Mouse (Mus musculus) testis, adult 2 months (tissue): ENCODE measurements around the gene Mark3. TPM values are rescaled to one million over a fixed set of nuclear protein-coding genes. Genes with fewer than 3 reads are reported as not detected.

ENCODE experiments used
- H3K27ac ChIP-seq: fragments of 200-500 bp; 2 replicates; pipeline ENCODE4 v1.5.1; 2012; ENCODE audit warnings: low read depth, low read length; ENCODE audit not compliant: control insufficient read depth, insufficient read depth
- H3K27me3 ChIP-seq: fragments of 200-500 bp; 2 replicates; pipeline ENCODE4 v1.6.1; 2012; ENCODE audit warnings: mild to moderate bottlenecking, low read length, moderate library complexity; ENCODE audit not compliant: control insufficient read depth, insufficient read depth
- H3K36me3 ChIP-seq: fragments of 200-500 bp; 2 replicates; pipeline ENCODE4 v1.6.1; 2012; ENCODE audit warnings: mild to moderate bottlenecking, low read length; ENCODE audit not compliant: control insufficient read depth, insufficient read depth
- H3K4me1 ChIP-seq: fragments of 200-500 bp; 2 replicates; pipeline ENCODE4 v1.6.1; 2012; ENCODE audit warnings: low read length; ENCODE audit not compliant: control insufficient read depth, insufficient read depth
- H3K4me3 ChIP-seq: fragments of 200-500 bp; 2 replicates; pipeline ENCODE4 v1.5.1; 2012; ENCODE audit warnings: low read depth, mild to moderate bottlenecking, low read length, moderate library complexity, mixed read lengths; ENCODE audit not compliant: control insufficient read depth
- CTCF ChIP-seq: fragments of 200-500 bp; IDR thresholded peaks from 2 replicates; pipeline ENCODE4 v1.5.1; 2012; ENCODE audit warnings: low read depth, mild to moderate bottlenecking, inconsistent platforms, low read length, moderate library complexity; ENCODE audit not compliant: control insufficient read depth, insufficient read depth, insufficient replicate concordance
- POLR2A ChIP-seq: fragments of 200-500 bp; IDR thresholded peaks from 2 replicates; pipeline ENCODE4 v1.6.1; 2012; ENCODE audit warnings: low read depth, mild to moderate bottlenecking, inconsistent platforms, low read length, moderate library complexity; ENCODE audit not compliant: control insufficient read depth
- polyA plus RNA-seq: library from polyadenylated mRNA; depleted of rRNA; stranded (reverse); fragments of >200 nt; gene quantifications from 2 replicates; pipeline ENCODE4 v1.2.3, GENCODE M21; 2012

The Mark3 gene
- polyA plus RNA-seq, 1 experiment: 17.0 TPM

DNA sequence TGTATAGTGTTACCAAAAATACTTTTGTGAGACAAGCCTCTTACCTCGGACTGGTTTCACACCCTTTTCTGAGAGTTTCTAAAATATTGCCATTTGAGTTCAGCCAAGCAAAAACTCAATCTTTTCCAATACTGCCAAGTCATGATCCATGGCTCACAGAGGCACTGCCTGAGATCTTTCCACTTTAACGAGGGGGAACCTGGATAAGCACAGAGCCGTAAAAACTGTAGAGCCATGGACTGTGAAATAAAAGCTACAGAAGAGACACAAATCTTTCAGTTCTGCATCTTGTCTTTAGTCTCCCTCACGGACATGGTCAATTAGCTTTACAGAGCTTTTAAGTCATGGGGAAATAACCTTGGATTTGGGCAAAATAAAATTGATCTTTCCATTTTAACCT lies 37.6 kb upstream of the Mark3 start:
- Histone ChIP-seq H3K27ac (peak overlapping the region; percentile 97), H3K4me3 (peak overlapping the region; percentile 92), H3K27me3 (no peaks in the 10 kb centered on the region), H3K36me3 (peaks cover 6% of the 10 kb centered on the region), H3K4me1 (peaks cover 10% of the 10 kb centered on the region; the same call in 1 of the 2 replicates)
- TF ChIP-seq POLR2A: no peak
- no peak for TF ChIP-seq CTCF

- H3K4me3 ChIP-seq: peak overlapping the region; percentile 92
- TF ChIP-seq CTCF: no peak
- TF ChIP-seq POLR2A: no peak
- peaks cover 6% of the 10 kb centered on the region for H3K36me3 ChIP-seq
- peak overlapping the region; percentile 97 for H3K27ac ChIP-seq
- H3K4me1 ChIP-seq: peaks cover 10% of the 10 kb centered on the region; the same call in 1 of the 2 replicates
- no peaks in the 10 kb centered on the region for H3K27me3 ChIP-seq
These were observed 37.0 kb upstream of the Mark3 start for GRCm38 (mm10) chr12:111537341-111537740.

DNA sequence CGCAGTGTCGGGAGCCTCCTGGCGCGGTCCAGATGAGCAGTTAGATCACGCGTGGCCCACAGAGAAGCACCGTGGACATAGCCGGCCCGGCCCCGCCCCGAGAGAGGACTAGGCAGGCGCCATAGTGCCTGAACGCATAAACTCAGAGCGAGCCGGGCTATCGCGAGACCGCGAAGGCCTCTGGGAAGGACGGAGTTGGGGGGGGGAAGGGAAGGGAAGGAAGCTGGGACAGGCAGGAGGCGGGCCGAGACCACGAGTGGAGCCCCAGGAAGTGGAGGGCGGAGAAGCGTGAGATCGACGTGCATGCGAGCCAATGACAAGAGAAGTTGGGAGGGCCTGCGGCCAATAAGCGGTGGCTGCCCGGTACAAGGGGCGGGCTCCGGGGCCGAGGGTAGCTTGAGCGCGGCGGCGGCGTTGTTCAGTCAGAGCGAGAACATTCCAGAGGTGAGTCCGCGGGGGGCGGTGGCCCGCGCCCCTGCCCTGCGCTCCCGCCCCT lies 36.5 kb upstream of the Mark3 start, which contains the start of gene Eif5:
TSS of gene Eif5 (plus strand) at position 221 of the 496 bp plus-strand sequence.
- H3K36me3 ChIP-seq: peaks cover 6% of the 10 kb centered on the region
- no peaks in the 10 kb centered on the region for H3K27me3 ChIP-seq
- H3K4me3 ChIP-seq: peak within 1 kb of the TSS; percentile 92
- TF ChIP-seq POLR2A (peak; percentile 95), CTCF (no peak)
- H3K4me1 ChIP-seq: peaks cover 9% of the 10 kb centered on the region; the same call in 1 of the 2 replicates
- peak within 1 kb of the TSS; percentile 97 for H3K27ac ChIP-seq

DNA sequence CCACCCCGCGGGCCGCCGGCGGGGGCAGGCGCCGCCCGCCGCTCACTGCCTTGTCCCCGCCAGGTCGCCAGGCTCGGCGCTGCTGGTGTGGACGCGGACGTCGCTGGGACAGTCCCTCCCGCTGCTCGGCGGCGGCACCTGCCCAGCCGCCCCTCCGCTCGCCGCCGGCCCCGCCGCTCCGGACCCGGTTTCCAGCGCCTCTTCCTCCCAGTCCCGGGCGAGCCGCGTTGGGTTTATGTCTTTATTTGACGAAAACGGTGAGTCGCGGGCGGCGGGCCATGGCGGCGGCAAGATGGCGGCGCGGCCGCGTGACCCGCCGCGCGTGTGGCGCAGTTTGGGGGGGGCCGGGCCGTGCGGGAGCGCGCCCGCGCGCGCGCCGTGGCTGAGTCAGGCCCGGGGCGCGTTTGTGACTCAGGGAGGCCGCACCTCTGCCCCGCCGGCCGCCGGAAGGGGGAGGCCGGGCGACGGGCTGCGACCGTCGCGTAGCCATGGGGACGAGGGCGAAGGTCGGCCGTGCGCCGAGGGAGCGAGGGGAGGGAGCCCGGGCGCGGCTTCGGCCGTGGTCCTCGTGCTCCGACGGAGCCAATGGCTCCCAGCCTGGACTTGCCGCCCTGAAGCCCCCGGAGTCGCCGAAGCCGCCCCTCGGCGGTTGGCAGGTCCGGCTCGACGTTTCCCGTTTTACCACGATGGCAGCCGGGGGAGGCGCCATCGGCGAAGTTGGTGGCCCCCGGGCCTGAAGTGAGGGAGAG lies 35.9 kb upstream of the Mark3 start:
- TF ChIP-seq POLR2A (peak; percentile 42), CTCF (no peak)
- Histone ChIP-seq H3K4me3 (peak overlapping the region; percentile 92), H3K27me3 (no peaks in the 10 kb centered on the region), H3K36me3 (peaks cover 6% of the 10 kb centered on the region), H3K27ac (peak overlapping the region; percentile 97), H3K4me1 (peaks cover 3% of the 10 kb centered on the region; the same call in 1 of the 2 replicates)

- H3K36me3 ChIP-seq: peaks cover 6% of the 10 kb centered on the region
- H3K4me1 ChIP-seq: peaks cover 3% of the 10 kb centered on the region; the same call in 1 of the 2 replicates
- H3K4me3 ChIP-seq: peak overlapping the region; percentile 92
- TF ChIP-seq CTCF: no peak
- TF ChIP-seq POLR2A: no peak
- peak overlapping the region; percentile 97 for H3K27ac ChIP-seq
- H3K27me3 ChIP-seq: no peaks in the 10 kb centered on the region
These were observed 35.3 kb upstream of the Mark3 start for GRCm38 (mm10) chr12:111539041-111539345.

- no peaks in the 10 kb centered on the region for H3K27me3 ChIP-seq
- no peak overlapping the region for H3K27ac ChIP-seq
- TF ChIP-seq CTCF: no peak
- no peak for TF ChIP-seq POLR2A
- no peaks in the 10 kb centered on the region; the same call in 1 of the 2 replicates for H3K36me3 ChIP-seq
- H3K4me3 ChIP-seq: no peak overlapping the region
- no peaks in the 10 kb centered on the region for H3K4me1 ChIP-seq
These were observed 27.3 kb upstream of the Mark3 start for GRCm38 (mm10) chr12:111547070-111547469.

- no peaks in the 10 kb centered on the region for H3K36me3 ChIP-seq
- no peak overlapping the region for H3K27ac ChIP-seq
- TF ChIP-seq CTCF: no peak
- TF ChIP-seq POLR2A: no peak
These were observed 25.6 kb upstream of the Mark3 start for GRCm38 (mm10) chr12:111548555-111549289.

More at GRCm38 (mm10) chr12:111548555-111549289, 25.6 kb upstream of the Mark3 start:
- Histone ChIP-seq H3K27me3 (no peaks in the 10 kb centered on the region), H3K4me1 (no peaks in the 10 kb centered on the region), H3K4me3 (no peak overlapping the region)
